Mouse (Mus musculus): ENCODE data around the gene Apbb2. TPM values are rescaled to one million over a fixed set of nuclear protein-coding genes. Genes with fewer than 3 reads are reported as not detected.

Apbb2 gene
- polyA plus RNA-seq, 1 experiment = 19.1 TPM

GRCm38 (mm10) chr5:66607201-66607600 lies 11.4 kb downstream of the Apbb2 start:
- Histone ChIP-seq H3K4me3 (no peak overlapping the region), H3K4me2 (ENCODE audit: low read depth) (no peak overlapping the region), H3K79me2 (ENCODE audit: control insufficient read depth, insufficient read depth) (peaks cover 100% of the 10 kb centered on the region), H3K36me3 (ENCODE audit: control insufficient read depth, insufficient read depth) (no peaks in the 10 kb centered on the region), H3K27me3 (ENCODE audit: control insufficient read depth, insufficient read depth, insufficient read length) (no peaks in the 10 kb centered on the region), H3ac (ENCODE audit: control insufficient read depth, insufficient read length) (no peak overlapping the region)
- TF ChIP-seq CEBPB (IDR thresholded peaks at IDR 0.05; ENCODE audit: insufficient read depth, poor library complexity, severe bottlenecking) = no peak
- no peak for TF ChIP-seq USF1 (IDR thresholded peaks at IDR 0.05; ENCODE audit: low read depth)
- TF ChIP-seq SRF (IDR thresholded peaks at IDR 0.05; ENCODE audit: control insufficient read depth, insufficient read length, low read depth) = no peak
- no peak for TF ChIP-seq POLR2A (IDR thresholded peaks at IDR 0.05; ENCODE audit: insufficient read length, low read depth)
- TF ChIP-seq POLR2AphosphoS2 (IDR thresholded peaks at IDR 0.05; ENCODE audit: insufficient read length, low read depth) = no peak
- no peak for TF ChIP-seq E2F4 (IDR thresholded peaks at IDR 0.05; ENCODE audit: insufficient read depth)
- no peak for TF ChIP-seq MYOG (IDR thresholded peaks at IDR 0.05; ENCODE audit: control insufficient read depth in 1 of 3, insufficient read depth in 1 of 3, insufficient read length in 2 of 3, low read depth in 2 of 3)

- Histone ChIP-seq H3ac (ENCODE audit: control insufficient read depth, insufficient read length) (no peak overlapping the region), H3K27me3 (ENCODE audit: control insufficient read depth, insufficient read depth, insufficient read length) (no peaks in the 10 kb centered on the region), H3K79me2 (ENCODE audit: control insufficient read depth, insufficient read depth) (peaks cover 100% of the 10 kb centered on the region), H3K4me3 (no peak overlapping the region), H3K4me2 (ENCODE audit: low read depth) (no peak overlapping the region), H3K36me3 (ENCODE audit: control insufficient read depth, insufficient read depth) (no peaks in the 10 kb centered on the region)
- TF ChIP-seq MAX (IDR thresholded peaks at IDR 0.05; ENCODE audit: low read depth) = no peak
- no peak for TF ChIP-seq CEBPB (IDR thresholded peaks at IDR 0.05; ENCODE audit: insufficient read depth, poor library complexity, severe bottlenecking)
- no peak for TF ChIP-seq USF1 (IDR thresholded peaks at IDR 0.05; ENCODE audit: low read depth)
- no peak for TF ChIP-seq TCF12 (IDR thresholded peaks at IDR 0.05; ENCODE audit: insufficient read depth, poor library complexity, severe bottlenecking)
- no peak for TF ChIP-seq POLR2AphosphoS2 (IDR thresholded peaks at IDR 0.05; ENCODE audit: insufficient read length, low read depth)
- no peak for TF ChIP-seq POLR2A (IDR thresholded peaks at IDR 0.05; ENCODE audit: insufficient read length, low read depth)
- TF ChIP-seq MYOG (IDR thresholded peaks at IDR 0.05; ENCODE audit: control insufficient read depth in 1 of 3, insufficient read depth in 1 of 3, insufficient read length in 2 of 3, low read depth in 2 of 3) = no peak
- TF ChIP-seq MYOD1 (IDR thresholded peaks at IDR 0.05; ENCODE audit: control insufficient read depth in 1 of 3, insufficient read length in 2 of 3, low read depth in 2 of 3) = no peak
- TF ChIP-seq REST (IDR thresholded peaks at IDR 0.05; ENCODE audit: insufficient read depth, insufficient read length) = no peak
Observed at GRCm38 (mm10) chr5:66605636-66606035, 12.9 kb downstream of the Apbb2 start.

- TF ChIP-seq USF1 (IDR thresholded peaks at IDR 0.05; ENCODE audit: low read depth) (peak; percentile 83), POLR2A (IDR thresholded peaks at IDR 0.05; ENCODE audit: insufficient read length, low read depth) (peak; percentile 29), TCF12 (IDR thresholded peaks at IDR 0.05; ENCODE audit: insufficient read depth, poor library complexity, severe bottlenecking) (no peak)
- Histone ChIP-seq H3K79me2 (ENCODE audit: control insufficient read depth, insufficient read depth) (peaks cover 100% of the 10 kb centered on the region), H3K4me2 (ENCODE audit: low read depth) (peak overlapping the region; percentile 95), H3K4me3 (no peak overlapping the region), H3K27me3 (ENCODE audit: control insufficient read depth, insufficient read depth, insufficient read length) (no peaks in the 10 kb centered on the region), H3K36me3 (ENCODE audit: control insufficient read depth, insufficient read depth) (no peaks in the 10 kb centered on the region), H3ac (ENCODE audit: control insufficient read depth, insufficient read length) (no peak overlapping the region)
Observed at GRCm38 (mm10) chr5:66604423-66604822, 14.2 kb downstream of the Apbb2 start.

- no peaks in the 10 kb centered on the region for H3K27me3 ChIP-seq (ENCODE audit: control insufficient read depth, insufficient read depth, insufficient read length)
- H3K36me3 ChIP-seq (ENCODE audit: control insufficient read depth, insufficient read depth) = no peaks in the 10 kb centered on the region
- H3ac ChIP-seq (ENCODE audit: control insufficient read depth, insufficient read length) = no peak overlapping the region
- no peak for TF ChIP-seq SRF (IDR thresholded peaks at IDR 0.05; ENCODE audit: control insufficient read depth, insufficient read length, low read depth)
- no peak for TF ChIP-seq POLR2AphosphoS2 (IDR thresholded peaks at IDR 0.05; ENCODE audit: insufficient read length, low read depth)
- TF ChIP-seq MYOD1 (IDR thresholded peaks at IDR 0.05; ENCODE audit: control insufficient read depth in 1 of 3, insufficient read length in 2 of 3, low read depth in 2 of 3) = no peak
- TF ChIP-seq E2F4 (IDR thresholded peaks at IDR 0.05; ENCODE audit: insufficient read depth) = no peak
- TF ChIP-seq USF1 (IDR thresholded peaks at IDR 0.05; ENCODE audit: low read depth) = no peak
- no peak for TF ChIP-seq TCF3 (IDR thresholded peaks at IDR 0.05; ENCODE audit: insufficient read length, low read depth)
- TF ChIP-seq POLR2A (IDR thresholded peaks at IDR 0.05; ENCODE audit: insufficient read length, low read depth) = no peak
- TF ChIP-seq MYOG (IDR thresholded peaks at IDR 0.05; ENCODE audit: control insufficient read depth in 1 of 3, insufficient read depth in 1 of 3, insufficient read length in 2 of 3, low read depth in 2 of 3) = no peak
- TF ChIP-seq TCF12 (IDR thresholded peaks at IDR 0.05; ENCODE audit: insufficient read depth, poor library complexity, severe bottlenecking) = no peak
- no peak for TF ChIP-seq MAX (IDR thresholded peaks at IDR 0.05; ENCODE audit: low read depth)
- TF ChIP-seq CEBPB (IDR thresholded peaks at IDR 0.05; ENCODE audit: insufficient read depth, poor library complexity, severe bottlenecking) = no peak
- no peak for TF ChIP-seq REST (IDR thresholded peaks at IDR 0.05; ENCODE audit: insufficient read depth, insufficient read length)
- peak overlapping the region; percentile 95 for H3K4me2 ChIP-seq (ENCODE audit: low read depth)
- H3K4me3 ChIP-seq = no peak overlapping the region
- H3K79me2 ChIP-seq (ENCODE audit: control insufficient read depth, insufficient read depth) = peaks cover 100% of the 10 kb centered on the region
Observed at GRCm38 (mm10) chr5:66603746-66604145, 14.8 kb downstream of the Apbb2 start.

GRCm38 (mm10) chr5:66603223-66603622 lies 15.4 kb downstream of the Apbb2 start:
- H3K79me2 ChIP-seq (ENCODE audit: control insufficient read depth, insufficient read depth) = peaks cover 100% of the 10 kb centered on the region
- H3K27me3 ChIP-seq (ENCODE audit: control insufficient read depth, insufficient read depth, insufficient read length) = no peaks in the 10 kb centered on the region
- TF ChIP-seq MYOD1 (IDR thresholded peaks at IDR 0.05; ENCODE audit: control insufficient read depth in 1 of 3, insufficient read length in 2 of 3, low read depth in 2 of 3) (no peak), E2F4 (IDR thresholded peaks at IDR 0.05; ENCODE audit: insufficient read depth) (no peak), POLR2AphosphoS2 (IDR thresholded peaks at IDR 0.05; ENCODE audit: insufficient read length, low read depth) (no peak), POLR2A (IDR thresholded peaks at IDR 0.05; ENCODE audit: insufficient read length, low read depth) (no peak), CEBPB (IDR thresholded peaks at IDR 0.05; ENCODE audit: insufficient read depth, poor library complexity, severe bottlenecking) (no peak), MYOG (IDR thresholded peaks at IDR 0.05; ENCODE audit: control insufficient read depth in 1 of 3, insufficient read depth in 1 of 3, insufficient read length in 2 of 3, low read depth in 2 of 3) (no peak), MAX (IDR thresholded peaks at IDR 0.05; ENCODE audit: low read depth) (no peak), USF1 (IDR thresholded peaks at IDR 0.05; ENCODE audit: low read depth) (no peak), TCF3 (IDR thresholded peaks at IDR 0.05; ENCODE audit: insufficient read length, low read depth) (no peak), SRF (IDR thresholded peaks at IDR 0.05; ENCODE audit: control insufficient read depth, insufficient read length, low read depth) (no peak), REST (IDR thresholded peaks at IDR 0.05; ENCODE audit: insufficient read depth, insufficient read length) (no peak), TCF12 (IDR thresholded peaks at IDR 0.05; ENCODE audit: insufficient read depth, poor library complexity, severe bottlenecking) (no peak)
- H3K4me2 ChIP-seq (ENCODE audit: low read depth) = peak overlapping the region; percentile 95
- no peak overlapping the region for H3K4me3 ChIP-seq
- no peaks in the 10 kb centered on the region for H3K36me3 ChIP-seq (ENCODE audit: control insufficient read depth, insufficient read depth)
- no peak overlapping the region for H3ac ChIP-seq (ENCODE audit: control insufficient read depth, insufficient read length)
